Mouse (Mus musculus) ES-Bruce4 (cell line): Measurements from ENCODE around the gene Tldc1. TPM values are rescaled to one million over a fixed set of nuclear protein-coding genes. Genes with fewer than 3 reads are reported as not detected.

Source experiments
- H3K27ac ChIP-seq: 2 replicates; pipeline ENCODE4 v1.5.1; 2012; ENCODE audit warnings: low read length, inconsistent platforms; ENCODE audit not compliant: insufficient read depth
- H3K27me3 ChIP-seq: 2 replicates; pipeline ENCODE4 v1.6.1; 2012; ENCODE audit warnings: mild to moderate bottlenecking, low read length, inconsistent platforms; ENCODE audit not compliant: control insufficient read depth, poor library complexity, insufficient read depth, severe bottlenecking
- H3K36me3 ChIP-seq: 2 replicates; pipeline ENCODE4 v1.6.1; 2012; ENCODE audit warnings: inconsistent platforms, mild to moderate bottlenecking, low read length, moderate library complexity; ENCODE audit not compliant: control insufficient read depth, poor library complexity, insufficient read depth, severe bottlenecking
- H3K4me1 ChIP-seq: one replicate; pipeline ENCODE4 v1.8.1; 2011; ENCODE audit warnings: low read length; ENCODE audit not compliant: control insufficient read depth, insufficient read depth
- H3K4me3 ChIP-seq: 2 replicates; pipeline ENCODE4 v1.5.1; 2011; ENCODE audit warnings: low read depth, mild to moderate bottlenecking, low read length
- H3K9ac ChIP-seq: 2 replicates; pipeline ENCODE4 v1.6.1; 2012; ENCODE audit warnings: low read depth, mild to moderate bottlenecking, inconsistent platforms; ENCODE audit not compliant: poor library complexity, severe bottlenecking
- H3K9me3 ChIP-seq: replicated peaks from 2 replicates; pipeline ENCODE4 v1.6.1; 2012; ENCODE audit warnings: mild to moderate bottlenecking, low read length, inconsistent platforms; ENCODE audit not compliant: control insufficient read depth, poor library complexity, insufficient read depth, severe bottlenecking
- CTCF ChIP-seq: IDR thresholded peaks from one replicate; pipeline ENCODE4 v1.8.1; 2011; ENCODE audit warnings: low read depth, low read length
- EP300 ChIP-seq: IDR thresholded peaks from 2 replicates; pipeline ENCODE4 v1.6.1; 2011; ENCODE audit warnings: low read depth, low read length; ENCODE audit not compliant: insufficient read depth
- POLR2A ChIP-seq: IDR thresholded peaks from one replicate; pipeline ENCODE4 v1.8.1; 2011; ENCODE audit warnings: low read length; ENCODE audit not compliant: insufficient read depth
- polyA plus RNA-seq: library from polyadenylated mRNA; stranded (reverse); fragments of >200 nt; gene quantifications from 2 replicates; pipeline ENCODE4 v1.2.4, GENCODE M21; 2011; ENCODE audit warnings: low read depth; ENCODE audit not compliant: missing spikeins, insufficient read depth, insufficient read length

Tldc1 gene
- polyA plus RNA-seq, 1 experiment: 15.5 TPM

DNA sequence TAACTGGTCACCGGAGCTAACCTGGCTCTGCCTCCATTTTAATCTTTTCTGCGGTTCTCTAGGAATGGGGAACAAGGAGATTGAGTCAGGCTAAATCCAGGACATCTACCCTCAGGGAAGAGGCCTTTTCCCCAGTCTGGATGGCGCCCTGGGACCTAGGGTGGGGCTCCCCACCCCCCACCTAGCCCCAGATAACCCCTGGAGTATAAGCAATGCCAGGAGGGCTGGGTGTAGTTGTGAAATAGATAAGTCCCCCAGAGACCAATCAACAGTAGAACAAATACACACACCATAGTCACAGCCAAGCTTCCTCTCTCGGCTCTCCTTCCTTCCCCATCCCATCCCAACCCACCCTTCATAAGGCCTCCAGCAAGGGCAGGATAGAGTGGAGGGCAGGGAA is 29.5 kb upstream of the Tldc1 start:
- TF ChIP-seq EP300: no peak
- TF ChIP-seq POLR2A: no peak
- no peak for TF ChIP-seq CTCF
- no peaks in the 10 kb centered on the region for H3K9me3 ChIP-seq

DNA sequence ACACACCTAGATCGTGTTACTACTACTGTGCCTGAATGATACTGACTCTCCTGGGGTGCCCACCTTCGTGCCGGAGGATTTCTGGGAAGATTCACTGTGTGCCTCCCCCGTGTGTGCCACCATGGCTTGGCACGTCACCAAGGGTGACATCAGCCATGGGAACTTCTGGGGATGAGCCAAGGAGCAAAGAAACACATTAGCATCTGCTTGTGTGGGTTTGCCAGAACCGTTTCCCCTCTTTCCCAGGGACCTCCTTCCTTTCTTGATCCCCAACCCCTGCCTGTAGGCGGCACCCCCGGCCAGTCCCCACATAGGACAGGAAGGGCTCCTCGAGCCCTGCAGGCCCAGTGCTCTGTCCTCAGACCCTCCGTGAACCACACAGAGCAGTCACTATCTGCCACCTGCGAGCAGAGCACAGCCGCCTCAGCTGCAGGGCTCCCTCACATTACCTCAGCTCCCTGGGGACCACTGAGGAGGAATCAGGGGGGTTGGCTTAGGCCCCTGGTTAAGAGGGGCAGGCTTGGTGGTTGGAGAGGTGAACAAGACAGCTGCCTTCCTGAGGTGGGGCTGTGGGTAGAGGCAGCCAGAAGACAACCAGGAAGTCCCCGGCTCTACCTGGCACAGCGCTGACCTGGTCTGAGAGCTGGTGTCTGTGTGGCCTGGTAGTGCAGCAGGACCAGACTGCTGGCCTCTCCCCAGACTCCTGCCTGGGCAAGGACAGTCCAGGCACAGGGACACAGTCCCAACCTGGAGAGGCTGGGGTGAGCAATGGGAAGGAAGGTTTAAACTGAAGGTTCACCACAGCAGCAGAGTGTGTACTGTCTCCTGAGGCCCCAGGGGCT is 28.4 kb upstream of the Tldc1 start:
- Histone ChIP-seq H3K36me3 (peaks cover 3% of the 10 kb centered on the region; the same call in 1 of the 2 replicates), H3K4me3 (no peak overlapping the region)
- TF ChIP-seq POLR2A (no peak), CTCF (no peak), EP300 (no peak)

More for the DNA sequence above, 29.5 kb upstream of the Tldc1 start:
- no peaks in the 10 kb centered on the region for H3K27me3 ChIP-seq
- H3K4me1 ChIP-seq: no peaks in the 10 kb centered on the region
- no peak overlapping the region for H3K4me3 ChIP-seq
- no peak overlapping the region for H3K9ac ChIP-seq
- H3K27ac ChIP-seq: no peak overlapping the region
- H3K36me3 ChIP-seq: peaks cover 3% of the 10 kb centered on the region; the same call in 1 of the 2 replicates

DNA sequence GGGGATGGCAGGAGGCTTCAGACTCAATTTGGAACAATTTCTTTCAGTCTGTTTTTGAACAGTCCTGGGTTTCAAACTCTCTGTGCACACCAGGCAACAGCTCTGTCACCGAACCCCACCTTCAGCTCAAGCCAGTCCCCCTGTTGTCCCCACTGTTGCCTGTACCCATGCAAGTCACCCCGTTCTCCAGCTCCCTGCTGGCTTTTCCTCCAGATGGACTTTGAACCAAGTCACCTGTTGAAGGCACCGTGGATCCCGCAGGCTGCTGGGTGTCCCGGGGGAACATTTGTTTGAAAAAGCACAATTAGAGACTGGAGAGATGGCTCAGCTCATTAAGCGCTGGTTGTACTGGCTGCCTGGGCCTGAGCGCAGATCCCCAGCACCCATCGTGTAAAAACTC is 27.1 kb upstream of the Tldc1 start:
- H3K4me3 ChIP-seq: no peak overlapping the region
- H3K9me3 ChIP-seq: no peaks in the 10 kb centered on the region
- TF ChIP-seq CTCF (no peak), POLR2A (no peak), EP300 (no peak)
- H3K27ac ChIP-seq: no peak overlapping the region
- no peaks in the 10 kb centered on the region for H3K27me3 ChIP-seq
- H3K9ac ChIP-seq: no peak overlapping the region
- H3K36me3 ChIP-seq: peaks cover 3% of the 10 kb centered on the region; the same call in 1 of the 2 replicates
- no peaks in the 10 kb centered on the region for H3K4me1 ChIP-seq

More for the DNA sequence above, 28.4 kb upstream of the Tldc1 start:
- Histone ChIP-seq H3K27ac (no peak overlapping the region), H3K27me3 (no peaks in the 10 kb centered on the region), H3K4me1 (no peaks in the 10 kb centered on the region), H3K9ac (no peak overlapping the region), H3K9me3 (no peaks in the 10 kb centered on the region)

DNA sequence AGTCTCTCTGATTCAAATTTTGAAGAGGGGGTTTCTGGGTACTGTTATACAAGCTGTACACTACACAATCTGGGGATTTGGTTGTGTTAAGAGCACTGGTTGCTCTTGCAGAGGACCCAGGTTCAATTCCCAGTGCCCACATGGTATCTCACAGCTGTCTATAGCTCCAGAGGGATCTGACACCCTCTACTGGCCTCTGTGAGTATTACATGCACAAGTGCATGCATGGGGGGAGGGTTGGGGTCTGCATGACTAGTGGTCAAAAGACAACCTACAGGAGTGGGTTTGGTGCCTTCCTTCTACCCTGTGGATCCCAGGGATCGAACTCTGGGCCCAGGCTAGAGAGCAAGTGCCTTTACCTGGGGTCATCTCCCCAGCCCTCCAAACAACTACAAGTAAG is 24.4 kb upstream of the Tldc1 start:
- no peak overlapping the region for H3K27ac ChIP-seq
- H3K4me1 ChIP-seq: no peaks in the 10 kb centered on the region
- TF ChIP-seq CTCF (peak; percentile 64), EP300 (no peak)
- H3K9ac ChIP-seq: no peak overlapping the region
- H3K27me3 ChIP-seq: no peaks in the 10 kb centered on the region
- H3K9me3 ChIP-seq: no peaks in the 10 kb centered on the region
- H3K4me3 ChIP-seq: no peak overlapping the region
- H3K36me3 ChIP-seq: no peaks in the 10 kb centered on the region

DNA sequence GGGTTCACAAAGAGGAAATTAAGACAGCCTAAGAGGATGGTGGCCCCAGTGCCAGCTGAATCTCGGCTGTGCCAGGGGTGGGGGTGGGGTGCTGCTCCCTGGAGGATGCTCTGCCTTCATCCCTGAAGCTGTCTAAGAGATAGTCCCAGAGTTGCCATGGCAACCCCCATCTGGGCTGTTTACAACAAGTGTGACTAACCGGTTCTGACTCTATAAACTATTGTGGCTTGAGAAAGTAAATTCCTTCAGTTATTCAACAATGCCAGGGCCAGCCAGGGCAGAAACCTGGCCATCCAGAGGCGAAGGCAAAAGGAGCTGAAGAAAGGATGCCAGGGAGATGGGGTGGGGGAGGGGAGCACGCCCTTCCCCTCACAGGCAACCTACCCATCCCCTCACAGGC is 23.0 kb upstream of the Tldc1 start:
- H3K4me1 ChIP-seq: no peaks in the 10 kb centered on the region
- H3K27me3 ChIP-seq: no peaks in the 10 kb centered on the region
- H3K27ac ChIP-seq: no peak overlapping the region
- H3K4me3 ChIP-seq: no peak overlapping the region
- H3K36me3 ChIP-seq: no peaks in the 10 kb centered on the region
- TF ChIP-seq CTCF (no peak), EP300 (no peak), POLR2A (no peak)
- no peak overlapping the region for H3K9ac ChIP-seq
- H3K9me3 ChIP-seq: no peaks in the 10 kb centered on the region

DNA sequence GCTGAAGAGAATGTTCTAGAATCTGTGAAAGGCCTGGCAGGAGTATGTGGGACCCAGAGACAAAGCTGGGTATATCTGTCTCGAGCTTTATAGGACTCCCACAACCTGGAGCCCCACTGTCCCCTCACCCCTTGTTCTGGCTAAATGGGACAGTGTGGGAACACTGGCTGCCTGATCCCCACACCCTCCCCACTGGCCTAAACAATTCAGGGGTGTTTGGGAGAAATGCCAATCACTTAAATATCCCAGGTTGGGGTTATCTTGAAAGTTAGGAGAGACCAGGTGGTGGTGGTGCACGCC is 20.7 kb upstream of the Tldc1 start:
- Histone ChIP-seq H3K9ac (no peak overlapping the region), H3K4me3 (no peak overlapping the region)

More for the DNA sequence above, 20.7 kb upstream of the Tldc1 start:
- Histone ChIP-seq H3K27me3 (no peaks in the 10 kb centered on the region), H3K27ac (no peak overlapping the region), H3K36me3 (no peaks in the 10 kb centered on the region), H3K9me3 (no peaks in the 10 kb centered on the region), H3K4me1 (peaks cover 2% of the 10 kb centered on the region)
- no peak for TF ChIP-seq EP300
